Mouse (Mus musculus) activated CD4-positive, CD25-positive, alpha-beta regulatory T cell, adult 4 months (primary cell): ENCODE results near the gene Acadl. TPM values are rescaled to one million over a fixed set of nuclear protein-coding genes. Genes with fewer than 3 reads are reported as not detected.

Experiments used
- ATAC-seq: one replicate; pipeline ENCODE4 v1.8.0; 2017
- polyA plus RNA-seq, 2 experiments: library from polyadenylated mRNA; unstranded; fragments of 100-300 nt; shearing (Covaris generic); gene quantifications; one replicate each; pipeline ENCODE4 v1.2.1; 2017

The Acadl gene
- polyA plus RNA-seq, 2 experiments from 2014 or later, result 39.2 to 41.8 TPM

- peak; percentile 89 for ATAC-seq
Measured at GRCm38 (mm10) chr1:66838184-66839042, 24.7 kb downstream of the Acadl start.

GRCm38 (mm10) chr1:66837207-66837606 is 25.9 kb downstream of the Acadl start:
- no peak for ATAC-seq

- ATAC-seq, result no peak
Measured at GRCm38 (mm10) chr1:66832636-66833165, 30.4 kb downstream of the Acadl start.

- ATAC-seq, result no peak
Measured at GRCm38 (mm10) chr1:66831824-66832600, 31.1 kb downstream of the Acadl start.

GRCm38 (mm10) chr1:66829400-66830080 is 33.5 kb downstream of the Acadl start:
- ATAC-seq, result no peak

- ATAC-seq, result no peak
Measured at GRCm38 (mm10) chr1:66821966-66822365, 41.1 kb downstream of the Acadl start.

- no peak for ATAC-seq
Measured at GRCm38 (mm10) chr1:66820241-66820640, 42.8 kb downstream of the Acadl start.

- ATAC-seq, result peak; percentile 16
Measured at GRCm38 (mm10) chr1:66817865-66818315, 45.2 kb downstream of the Acadl start.

GRCm38 (mm10) chr1:66817453-66817839 is 45.6 kb downstream of the Acadl start, which contains the start of gene Kansl1l:
Gene Kansl1l (minus strand): TSS chr1:66817562.
- ATAC-seq, result peak; percentile 67

- peak; percentile 20 for ATAC-seq
Measured at GRCm38 (mm10) chr1:66816837-66817452, 46.1 kb downstream of the Acadl start.

- ATAC-seq, result peak; percentile 34
Measured at GRCm38 (mm10) chr1:66815941-66816777, 46.9 kb downstream of the Acadl start.

GRCm38 (mm10) chr1:66814756-66815155 is 48.3 kb downstream of the Acadl start:
- no peak for ATAC-seq

GRCm38 (mm10) chr1:66813191-66813590 is 49.9 kb downstream of the Acadl start:
- ATAC-seq, result no peak

- no peak for ATAC-seq
Measured at GRCm38 (mm10) chr1:66806821-66807220, 56.3 kb downstream of the Acadl start.

GRCm38 (mm10) chr1:66805408-66805807 is 57.7 kb downstream of the Acadl start:
- no peak for ATAC-seq

GRCm38 (mm10) chr1:66804710-66805109 is 58.4 kb downstream of the Acadl start:
- ATAC-seq, result no peak

- ATAC-seq, result no peak
Measured at GRCm38 (mm10) chr1:66797962-66798361, 65.1 kb downstream of the Acadl start.

- no peak for ATAC-seq
Measured at GRCm38 (mm10) chr1:66792838-66793466, 70.1 kb downstream of the Acadl start.

GRCm38 (mm10) chr1:66782296-66782695 is 80.8 kb downstream of the Acadl start:
- ATAC-seq, result no peak

GRCm38 (mm10) chr1:66781027-66781426 is 82.0 kb downstream of the Acadl start:
- no peak for ATAC-seq
